Mouse (Mus musculus) hindbrain, embryonic 16.5 days (tissue): ENCODE data around the gene Uhrf1. TPM values are rescaled to one million over a fixed set of nuclear protein-coding genes. Genes with fewer than 3 reads are reported as not detected.
A peak's percentile ranks its signal among the peaks of the same experiment; 100 is the strongest.

Experiments
- ATAC-seq: fragments of 200-750 bp; cut with Nextera tagmentation; 2 replicates; pipeline ENCODE4 v1.8.0; 2017; ENCODE audit warnings: moderate TSS enrichment, moderate library complexity
- H3K27ac ChIP-seq: fragments of 300-500 bp; sonication (generic); 2 replicates; pipeline ENCODE4 v1.5.1; 2014; ENCODE audit warnings: low read depth, mild to moderate bottlenecking, control low read depth, low read length, moderate library complexity
- H3K27me3 ChIP-seq: fragments of 300-500 bp; sonication (generic); replicated peaks from 2 replicates; pipeline ENCODE4 v1.6.1; 2014; ENCODE audit warnings: low read length; ENCODE audit not compliant: control insufficient read depth, insufficient read depth
- H3K36me3 ChIP-seq: fragments of 300-500 bp; sonication (generic); 2 replicates; pipeline ENCODE4 v1.6.1; 2014; ENCODE audit warnings: mild to moderate bottlenecking, low read length, moderate library complexity, mixed read lengths; ENCODE audit not compliant: control insufficient read depth, insufficient read depth
- H3K4me1 ChIP-seq: fragments of 300-500 bp; sonication (generic); 2 replicates; pipeline ENCODE4 v1.6.1; 2014; ENCODE audit warnings: low read depth, low read length; ENCODE audit not compliant: control insufficient read depth, insufficient read depth
- H3K4me2 ChIP-seq: fragments of 300-500 bp; sonication (generic); 2 replicates; pipeline ENCODE4 v1.6.1; 2014; ENCODE audit warnings: mild to moderate bottlenecking, low read length, control low read depth, moderate library complexity
- H3K4me3 ChIP-seq: fragments of 300-500 bp; sonication (generic); 2 replicates; pipeline ENCODE4 v1.5.1; 2014; ENCODE audit warnings: mild to moderate bottlenecking, low read length, control low read depth, moderate library complexity
- H3K9ac ChIP-seq: fragments of 300-500 bp; sonication (generic); 2 replicates; pipeline ENCODE4 v1.6.1; 2014; ENCODE audit warnings: low read depth, mild to moderate bottlenecking, control low read depth, low read length, moderate library complexity
- H3K9me3 ChIP-seq: fragments of 300-500 bp; sonication (generic); 2 replicates; pipeline ENCODE4 v1.6.1; 2014; ENCODE audit warnings: mild to moderate bottlenecking, low read length, moderate library complexity; ENCODE audit not compliant: control insufficient read depth
- WGBS: fragments of 180-500 bp; shearing (Covaris S2); extraction: QIAGEN DNeasy Blood & Tissue Kit; methylation state at CpG from one replicate; pipeline ENCODE4 v1.1.7; 2014; 5-methylcytosine and 5-hydroxymethylcytosine counted together
- polyA plus RNA-seq: library from polyadenylated mRNA; unstranded; fragments of >200 nt; fragmentation: Nextera tagmentation; extraction: Ambion mirVana; gene quantifications from 2 replicates; pipeline ENCODE4 v1.2.1, GENCODE M21; 2015

The Uhrf1 gene
- polyA plus RNA-seq, 1 experiment from 2014 or later: 23.3 TPM

DNA sequence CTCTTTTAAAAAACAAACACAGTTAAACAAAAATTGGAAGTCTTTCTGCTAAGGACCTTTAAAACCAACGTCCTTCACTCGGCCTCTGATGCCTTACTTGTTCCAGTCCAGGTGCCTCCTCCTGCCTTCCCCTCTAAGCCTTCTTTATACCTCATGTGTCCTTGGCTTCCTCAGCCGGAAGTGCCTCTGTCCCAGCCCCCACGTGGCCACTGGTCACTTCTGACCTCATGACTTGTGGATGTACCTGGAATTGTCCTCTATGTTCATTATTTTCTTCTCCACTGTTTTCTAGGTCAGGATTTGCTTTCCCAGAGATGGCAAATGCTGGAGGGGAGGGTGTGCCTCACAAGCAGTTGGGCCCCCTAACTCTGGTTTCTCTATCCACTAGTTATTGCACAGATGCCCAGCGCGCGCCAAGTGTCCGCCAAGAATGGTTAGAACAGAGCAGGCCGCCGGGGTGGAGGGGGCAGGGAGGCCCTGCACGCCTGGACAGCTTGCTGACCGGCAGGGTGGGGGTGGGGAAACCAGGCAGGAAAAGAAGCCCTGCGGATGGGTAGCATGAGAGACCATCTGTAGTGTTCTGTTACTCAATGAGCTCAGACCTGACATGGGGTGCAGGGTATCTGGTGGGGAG lies 641 bp upstream of the Uhrf1 start:
- H3K4me2 ChIP-seq: peak overlapping the region; percentile 96
- H3K27me3 ChIP-seq: no peaks in the 10 kb centered on the region; the same call in 1 of the 2 replicates
- 30% methylated on average over 13 of the region's 13 CpGs for WGBS
- ATAC-seq: peak; percentile 18
- no peak overlapping the region for H3K9ac ChIP-seq
- H3K9me3 ChIP-seq: no peaks in the 10 kb centered on the region
- no peak overlapping the region for H3K4me3 ChIP-seq
- peaks cover 24% of the 10 kb centered on the region for H3K4me1 ChIP-seq
- no peak overlapping the region for H3K27ac ChIP-seq
- H3K36me3 ChIP-seq: no peaks in the 10 kb centered on the region

DNA sequence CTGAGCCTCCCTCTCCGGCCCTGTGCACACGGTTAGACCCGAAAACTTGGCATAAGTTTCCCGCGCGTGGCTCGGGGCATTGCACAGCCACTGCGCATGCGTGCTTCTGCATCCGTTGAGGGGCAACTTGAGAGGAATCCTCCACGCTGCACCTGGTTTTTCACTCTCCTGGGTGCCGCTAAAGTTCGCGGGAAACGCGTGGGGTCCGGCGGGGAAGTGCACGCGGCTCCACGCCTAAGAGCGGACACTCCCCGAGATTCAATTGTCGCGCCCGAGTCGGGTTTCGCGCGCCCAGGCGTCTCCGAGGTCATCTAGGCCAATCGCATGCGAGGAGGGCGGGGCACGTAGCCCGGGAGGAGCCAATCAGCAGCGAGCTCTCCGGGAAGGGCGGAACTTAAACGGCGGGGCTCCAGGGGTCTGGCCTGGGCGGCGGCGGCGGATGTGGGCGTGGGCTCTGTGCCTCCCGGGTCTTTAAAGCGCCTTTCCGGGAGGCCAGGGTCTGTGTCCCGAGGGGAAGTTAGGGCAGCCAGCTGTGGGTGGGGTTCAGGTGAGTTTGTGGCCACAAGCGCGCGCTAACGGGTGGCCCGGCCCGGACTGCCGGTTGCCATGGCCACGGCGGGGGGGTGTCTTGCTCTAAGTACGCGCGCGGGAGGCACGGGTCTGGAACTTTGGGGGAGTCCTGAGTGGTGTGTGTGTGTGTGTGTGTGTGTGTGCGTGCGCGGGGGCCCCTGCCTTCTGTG lies 896 bp downstream of the Uhrf1 start:
- Histone ChIP-seq H3K4me2 (peak overlapping the region; percentile 96), H3K9me3 (no peaks in the 10 kb centered on the region), H3K9ac (peak overlapping the region; percentile 75), H3K27me3 (no peaks in the 10 kb centered on the region; the same call in 1 of the 2 replicates), H3K4me3 (peak overlapping the region; percentile 89), H3K27ac (peak overlapping the region; percentile 44; the same call in 1 of the 2 replicates), H3K4me1 (peaks cover 24% of the 10 kb centered on the region), H3K36me3 (no peaks in the 10 kb centered on the region)
- under 1% methylated on average over 67 of the region's 68 CpGs for WGBS
- peak; percentile 96 for ATAC-seq

DNA sequence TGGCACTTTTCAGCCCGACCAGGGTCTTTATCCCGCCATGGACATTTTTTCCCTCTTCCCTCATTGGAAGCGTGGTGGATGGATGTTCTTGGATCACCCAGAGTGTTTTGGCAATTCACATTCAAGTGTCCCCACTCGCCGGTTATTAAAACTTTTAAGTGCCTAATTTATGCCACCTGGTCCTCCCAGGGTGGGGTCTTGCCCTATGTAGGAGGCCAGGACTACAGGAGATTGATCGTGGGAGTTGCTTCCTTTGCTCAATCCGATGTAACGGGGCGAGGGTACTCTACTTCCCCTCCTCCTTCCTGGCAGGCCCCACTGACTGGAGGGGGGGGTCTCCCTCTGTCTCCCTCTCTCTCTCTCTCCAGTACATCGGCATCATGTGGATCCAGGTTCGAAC lies 1.6 kb downstream of the Uhrf1 start:
- no peaks in the 10 kb centered on the region for H3K9me3 ChIP-seq
- H3K4me1 ChIP-seq: peaks cover 24% of the 10 kb centered on the region
- H3K36me3 ChIP-seq: no peaks in the 10 kb centered on the region
- 16% methylated on average over 11 of the region's 11 CpGs for WGBS
- H3K27ac ChIP-seq: no peak overlapping the region
- peak overlapping the region; percentile 89 for H3K4me3 ChIP-seq
- H3K27me3 ChIP-seq: no peaks in the 10 kb centered on the region; the same call in 1 of the 2 replicates
- peak overlapping the region; percentile 75 for H3K9ac ChIP-seq
- H3K4me2 ChIP-seq: peak overlapping the region; percentile 96
- ATAC-seq: no peak

DNA sequence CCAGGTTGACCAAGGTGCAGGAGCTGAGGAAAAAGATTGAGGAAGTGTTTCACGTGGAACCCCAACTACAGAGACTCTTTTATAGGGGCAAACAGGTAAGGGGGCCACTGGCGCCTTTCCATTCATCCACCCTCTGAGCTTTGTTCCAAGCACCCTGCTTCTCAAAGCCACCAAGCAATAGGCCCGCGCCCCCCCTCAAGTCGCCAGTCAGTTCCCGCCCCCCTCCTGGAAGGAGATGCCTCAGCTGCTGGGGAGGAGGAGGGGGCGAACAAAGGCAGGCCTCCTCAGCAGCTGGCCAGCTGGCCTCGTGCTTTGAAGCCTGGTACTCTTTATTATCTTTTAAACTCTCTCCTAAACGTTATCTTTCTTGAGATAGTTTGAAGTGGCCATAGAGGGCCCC lies 2.0 kb downstream of the Uhrf1 start:
- no peaks in the 10 kb centered on the region for H3K9me3 ChIP-seq
- H3K27me3 ChIP-seq: no peaks in the 10 kb centered on the region; the same call in 1 of the 2 replicates
- H3K4me2 ChIP-seq: peak overlapping the region; percentile 96
- peaks cover 24% of the 10 kb centered on the region for H3K4me1 ChIP-seq
- no peak overlapping the region for H3K27ac ChIP-seq
- H3K9ac ChIP-seq: peak overlapping the region; percentile 75
- ATAC-seq: no peak
- WGBS: 23% methylated on average over 9 of the region's 9 CpGs
- no peaks in the 10 kb centered on the region for H3K36me3 ChIP-seq
- peak overlapping the region; percentile 89 for H3K4me3 ChIP-seq

DNA sequence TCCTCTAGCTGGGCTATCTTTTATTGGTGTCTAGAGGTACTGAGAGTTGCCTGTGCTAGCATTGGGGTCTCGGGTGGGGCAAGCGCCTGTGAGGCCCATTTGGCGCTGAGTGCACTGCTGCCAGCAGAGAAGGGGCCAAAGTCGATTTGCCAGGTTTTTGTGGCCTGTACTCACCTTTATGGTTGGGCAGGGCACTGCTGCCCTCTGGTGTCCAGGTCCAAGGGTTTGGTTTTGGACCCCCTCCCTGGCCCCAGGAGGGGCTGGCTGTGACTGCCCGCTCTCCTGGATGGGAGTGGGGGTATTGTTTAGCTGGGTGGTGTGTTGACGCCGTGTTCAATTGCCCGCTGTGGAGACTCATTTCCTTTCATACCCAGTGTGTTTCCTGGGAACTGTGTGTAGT lies 2.7 kb downstream of the Uhrf1 start:
- 68% methylated on average over 8 of the region's 8 CpGs for WGBS
- Histone ChIP-seq H3K4me1 (peaks cover 24% of the 10 kb centered on the region), H3K4me2 (no peak overlapping the region), H3K9ac (no peak overlapping the region), H3K9me3 (no peaks in the 10 kb centered on the region), H3K27me3 (no peaks in the 10 kb centered on the region; the same call in 1 of the 2 replicates), H3K36me3 (no peaks in the 10 kb centered on the region), H3K27ac (no peak overlapping the region), H3K4me3 (no peak overlapping the region)
- ATAC-seq: no peak

DNA sequence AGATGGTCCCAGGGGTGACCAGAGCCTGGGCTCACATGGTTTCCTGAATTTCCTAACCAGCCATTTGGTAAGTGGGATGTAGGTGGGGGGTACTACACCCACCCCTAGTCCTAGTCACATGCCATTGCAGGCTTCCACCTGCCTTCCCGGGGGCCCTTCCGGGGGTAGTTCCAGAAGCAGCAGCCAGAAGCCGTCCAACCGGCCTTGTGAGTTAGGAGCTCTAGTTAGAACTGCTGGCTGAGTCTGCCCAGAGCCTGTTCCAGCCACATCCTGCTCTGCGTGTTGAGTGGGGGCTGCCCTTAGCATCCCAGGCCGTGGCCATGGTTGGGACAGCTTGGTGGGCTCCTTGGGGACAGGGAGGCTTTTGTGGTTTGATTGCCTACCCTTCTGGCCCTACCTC lies 5.0 kb downstream of the Uhrf1 start:
- Histone ChIP-seq H3K4me2 (no peak overlapping the region), H3K27me3 (no peaks in the 10 kb centered on the region), H3K27ac (no peak overlapping the region), H3K4me1 (peaks cover 19% of the 10 kb centered on the region), H3K36me3 (no peaks in the 10 kb centered on the region), H3K9me3 (no peaks in the 10 kb centered on the region), H3K4me3 (no peak overlapping the region), H3K9ac (no peak overlapping the region)
- ATAC-seq: no peak
- WGBS: 78% methylated on average over 6 of the region's 6 CpGs

DNA sequence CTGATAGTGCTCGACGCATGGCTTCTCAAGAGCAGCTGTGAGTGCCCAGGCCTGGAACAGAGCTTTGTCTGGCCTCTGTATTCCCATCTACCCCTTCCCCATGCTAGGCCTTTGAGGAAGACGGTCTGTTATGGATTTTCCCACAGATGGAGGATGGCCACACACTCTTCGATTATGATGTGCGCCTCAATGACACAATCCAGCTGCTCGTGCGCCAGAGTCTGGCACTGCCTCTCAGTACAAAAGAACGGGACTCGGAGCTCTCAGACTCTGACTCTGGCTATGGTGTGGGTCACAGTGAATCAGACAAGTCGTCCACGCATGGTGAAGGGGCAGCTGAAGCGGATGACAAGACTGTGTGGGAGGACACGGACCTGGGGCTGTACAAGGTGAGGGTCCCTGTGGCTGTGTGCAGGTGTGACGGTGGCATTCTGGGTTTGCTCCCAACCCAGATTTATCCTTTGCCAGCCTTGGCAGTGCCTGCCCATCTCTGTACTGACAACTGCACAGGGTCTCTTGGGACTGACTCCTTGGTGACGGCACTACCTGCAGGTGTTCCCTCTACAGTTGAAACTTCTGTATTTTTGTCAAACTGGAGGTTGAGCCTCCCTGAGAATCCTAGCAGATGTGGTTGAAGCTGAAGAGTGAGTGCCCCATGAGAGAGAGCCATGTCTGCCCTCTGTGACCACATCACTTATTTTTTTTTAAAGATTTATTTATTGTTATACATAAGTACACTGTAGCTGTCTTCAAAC lies 6.2 kb downstream of the Uhrf1 start:
- no peaks in the 10 kb centered on the region for H3K36me3 ChIP-seq
- H3K27me3 ChIP-seq: no peaks in the 10 kb centered on the region
- ATAC-seq: no peak
- H3K9ac ChIP-seq: no peak overlapping the region
- H3K4me2 ChIP-seq: no peak overlapping the region
- H3K9me3 ChIP-seq: no peaks in the 10 kb centered on the region
- 88% methylated on average over 15 of the region's 15 CpGs for WGBS
- no peak overlapping the region for H3K27ac ChIP-seq
- H3K4me3 ChIP-seq: no peak overlapping the region
- peaks cover 13% of the 10 kb centered on the region for H3K4me1 ChIP-seq

DNA sequence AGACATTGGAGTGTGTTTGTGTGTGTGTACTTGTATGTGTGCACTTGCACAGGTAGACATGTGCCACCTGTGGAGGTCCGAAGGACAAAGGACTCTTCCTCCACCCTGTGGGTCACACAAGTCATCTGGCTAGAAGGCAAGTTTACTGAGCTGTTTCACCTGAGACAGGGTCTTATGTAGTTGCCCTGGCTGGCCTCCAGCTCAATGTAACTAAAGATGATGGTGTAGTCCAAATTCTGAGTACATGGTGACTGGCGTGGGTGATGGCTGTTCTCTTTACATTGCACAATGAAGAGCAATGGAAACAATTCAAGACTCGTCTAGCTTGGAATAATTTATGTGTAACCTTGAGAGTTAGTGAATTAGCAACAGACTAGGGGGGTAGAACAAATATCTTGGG lies 21.3 kb downstream of the Uhrf1 start:
- H3K4me2 ChIP-seq: no peak overlapping the region
- H3K27me3 ChIP-seq: no peaks in the 10 kb centered on the region
- no peak overlapping the region for H3K27ac ChIP-seq
- no peaks in the 10 kb centered on the region for H3K9me3 ChIP-seq
- H3K4me3 ChIP-seq: no peak overlapping the region
- WGBS: 66% methylated on average over 3 of the region's 3 CpGs
- peaks cover 17% of the 10 kb centered on the region for H3K4me1 ChIP-seq
- no peak for ATAC-seq
- no peak overlapping the region for H3K9ac ChIP-seq
- H3K36me3 ChIP-seq: no peaks in the 10 kb centered on the region
